Mouse (Mus musculus): ENCODE data around the gene Nfia.

Gene Nfia

GRCm38 (mm10) chr4:97780666-97781435 lies 8.3 kb downstream of the Nfia start:
- in situ Hi-C loops (cut with MboI), result no loop called here

GRCm38 (mm10) chr4:97782069-97782468 lies 9.5 kb downstream of the Nfia start:
- in situ Hi-C loops (cut with MboI), result no loop called here

GRCm38 (mm10) chr4:97782497-97782896 lies 10.0 kb downstream of the Nfia start:
- in situ Hi-C loops (cut with MboI), result no loop called here

GRCm38 (mm10) chr4:97783073-97783879 lies 10.7 kb downstream of the Nfia start:
- in situ Hi-C loops (cut with MboI), result no loop called here

GRCm38 (mm10) chr4:97784236-97784635 lies 11.7 kb downstream of the Nfia start:
- in situ Hi-C loops (cut with MboI), result no loop called here

GRCm38 (mm10) chr4:97785547-97786271 lies 13.2 kb downstream of the Nfia start:
- in situ Hi-C loops (cut with MboI), result no loop called here

GRCm38 (mm10) chr4:97786571-97786970 lies 14.0 kb downstream of the Nfia start:
- in situ Hi-C loops (cut with MboI), result no loop called here

GRCm38 (mm10) chr4:97787515-97787914 lies 15.0 kb downstream of the Nfia start:
- in situ Hi-C loops (cut with MboI), result no loop called here

GRCm38 (mm10) chr4:97788537-97788936 lies 16.0 kb downstream of the Nfia start:
- in situ Hi-C loops (cut with MboI), result no loop called here

GRCm38 (mm10) chr4:97793931-97794330 lies 21.4 kb downstream of the Nfia start:
- in situ Hi-C loops (cut with MboI), result no loop called here

GRCm38 (mm10) chr4:97794865-97795264 lies 22.3 kb downstream of the Nfia start:
- in situ Hi-C loops (cut with MboI), result no loop called here

GRCm38 (mm10) chr4:97795957-97796356 lies 23.4 kb downstream of the Nfia start:
- in situ Hi-C loops (cut with MboI), result no loop called here

GRCm38 (mm10) chr4:97796505-97796904 lies 24.0 kb downstream of the Nfia start:
- in situ Hi-C loops (cut with MboI), result no loop called here

- in situ Hi-C loops (cut with MboI), result no loop called here
Measured at GRCm38 (mm10) chr4:97803791-97804190, 31.3 kb downstream of the Nfia start.

- in situ Hi-C loops (cut with MboI), result no loop called here
Measured at GRCm38 (mm10) chr4:97804638-97805037, 32.1 kb downstream of the Nfia start.

- in situ Hi-C loops (cut with MboI), result no loop called here
Measured at GRCm38 (mm10) chr4:97805255-97805654, 32.7 kb downstream of the Nfia start.

GRCm38 (mm10) chr4:97805896-97806808 lies 33.6 kb downstream of the Nfia start:
- in situ Hi-C loops (cut with MboI), result no loop called here

- in situ Hi-C loops (cut with MboI), result no loop called here
Measured at GRCm38 (mm10) chr4:97806924-97807323, 34.4 kb downstream of the Nfia start.

- in situ Hi-C loops (cut with MboI), result no loop called here
Measured at GRCm38 (mm10) chr4:97808885-97809284, 36.4 kb downstream of the Nfia start.

GRCm38 (mm10) chr4:97809582-97810295 lies 37.2 kb downstream of the Nfia start:
- in situ Hi-C loops (cut with MboI), result no loop called here

All from mature B cell (primary cell).